Mouse (Mus musculus): ENCODE data around the gene Ovgp1. TPM values are rescaled to one million over a fixed set of nuclear protein-coding genes. Genes with fewer than 3 reads are reported as not detected.

The Ovgp1 gene
- polyA plus RNA-seq, 1 experiment from 2014 or later: 1.9 TPM

- Histone ChIP-seq H3K36me3 (ENCODE audit: control insufficient read depth, insufficient read depth, low read length) (peaks cover 4% of the 10 kb centered on the region; the same call in 1 of the 2 replicates), H3K9me3 (replicated peaks; ENCODE audit: control insufficient read depth, low read length) (no peaks in the 10 kb centered on the region), H3K9ac (ENCODE audit: low read length) (no peak overlapping the region), H3K4me3 (ENCODE audit: low read depth, low read length) (no peak overlapping the region), H3K27ac (ENCODE audit: low read depth, low read length) (no peak overlapping the region), H3K4me2 (ENCODE audit: low read length) (no peak overlapping the region), H3K4me1 (ENCODE audit: control insufficient read depth, insufficient read depth, low read length) (no peaks in the 10 kb centered on the region), H3K27me3 (replicated peaks; ENCODE audit: control insufficient read depth, insufficient read depth, low read length) (no peaks in the 10 kb centered on the region)
- WGBS: 76% methylated on average over 5 of the region's 5 CpGs
- DNase-seq (ENCODE audit: low spot score) (peak; percentile 7), ATAC-seq (no peak)
These were observed 38.5 kb upstream of the Ovgp1 start for GRCm38 (mm10) chr3:105935033-105935432.

GRCm38 (mm10) chr3:105936111-105936510 lies 37.4 kb upstream of the Ovgp1 start:
- H3K36me3 ChIP-seq (ENCODE audit: control insufficient read depth, insufficient read depth, low read length): peaks cover 10% of the 10 kb centered on the region
- 94% methylated on average over 4 of the region's 4 CpGs for WGBS
- no peaks in the 10 kb centered on the region for H3K9me3 ChIP-seq (replicated peaks; ENCODE audit: control insufficient read depth, low read length)
- no peak overlapping the region for H3K27ac ChIP-seq (ENCODE audit: low read depth, low read length)
- no peak overlapping the region for H3K9ac ChIP-seq (ENCODE audit: low read length)
- ATAC-seq (no peak), DNase-seq (ENCODE audit: low spot score) (no peak)
- H3K4me2 ChIP-seq (ENCODE audit: low read length): no peak overlapping the region
- H3K27me3 ChIP-seq (replicated peaks; ENCODE audit: control insufficient read depth, insufficient read depth, low read length): no peaks in the 10 kb centered on the region
- no peaks in the 10 kb centered on the region for H3K4me1 ChIP-seq (ENCODE audit: control insufficient read depth, insufficient read depth, low read length)
- H3K4me3 ChIP-seq (ENCODE audit: low read depth, low read length): no peak overlapping the region

- H3K9ac ChIP-seq (ENCODE audit: low read length): no peak overlapping the region
- no peaks in the 10 kb centered on the region for H3K9me3 ChIP-seq (replicated peaks; ENCODE audit: control insufficient read depth, low read length)
- ATAC-seq: no peak
- no peak overlapping the region for H3K4me2 ChIP-seq (ENCODE audit: low read length)
- H3K4me1 ChIP-seq (ENCODE audit: control insufficient read depth, insufficient read depth, low read length): no peaks in the 10 kb centered on the region
- peaks cover 76% of the 10 kb centered on the region for H3K36me3 ChIP-seq (ENCODE audit: control insufficient read depth, insufficient read depth, low read length)
- H3K4me3 ChIP-seq (ENCODE audit: low read depth, low read length): no peak overlapping the region
- 95% methylated on average over 7 of the region's 7 CpGs for WGBS
- no peak overlapping the region for H3K27ac ChIP-seq (ENCODE audit: low read depth, low read length)
- no peak for DNase-seq (ENCODE audit: low spot score)
- no peaks in the 10 kb centered on the region for H3K27me3 ChIP-seq (replicated peaks; ENCODE audit: control insufficient read depth, insufficient read depth, low read length)
These were observed 22.2 kb upstream of the Ovgp1 start for GRCm38 (mm10) chr3:105951348-105951747.

- no peak overlapping the region for H3K27ac ChIP-seq (ENCODE audit: low read depth, low read length)
- WGBS: 95% methylated on average over 1 of the region's 1 CpGs
- H3K4me2 ChIP-seq (ENCODE audit: low read length): peak overlapping the region; percentile 64
- no peak overlapping the region for H3K4me3 ChIP-seq (ENCODE audit: low read depth, low read length)
- H3K4me1 ChIP-seq (ENCODE audit: control insufficient read depth, insufficient read depth, low read length): peaks cover 17% of the 10 kb centered on the region
- H3K36me3 ChIP-seq (ENCODE audit: control insufficient read depth, insufficient read depth, low read length): peaks cover 40% of the 10 kb centered on the region
- H3K27me3 ChIP-seq (replicated peaks; ENCODE audit: control insufficient read depth, insufficient read depth, low read length): no peaks in the 10 kb centered on the region
- no peak overlapping the region for H3K9ac ChIP-seq (ENCODE audit: low read length)
- DNase-seq (ENCODE audit: low spot score) (no peak), ATAC-seq (no peak)
- no peaks in the 10 kb centered on the region for H3K9me3 ChIP-seq (replicated peaks; ENCODE audit: control insufficient read depth, low read length)
These were observed 16.3 kb upstream of the Ovgp1 start for GRCm38 (mm10) chr3:105957235-105957634.

GRCm38 (mm10) chr3:105958204-105958603 lies 15.3 kb upstream of the Ovgp1 start:
- 43% methylated on average over 5 of the region's 5 CpGs for WGBS
- Histone ChIP-seq H3K36me3 (ENCODE audit: control insufficient read depth, insufficient read depth, low read length) (peaks cover 40% of the 10 kb centered on the region), H3K4me1 (ENCODE audit: control insufficient read depth, insufficient read depth, low read length) (peaks cover 17% of the 10 kb centered on the region), H3K4me3 (ENCODE audit: low read depth, low read length) (peak overlapping the region; percentile 78), H3K4me2 (ENCODE audit: low read length) (peak overlapping the region; percentile 64), H3K27ac (ENCODE audit: low read depth, low read length) (no peak overlapping the region), H3K9ac (ENCODE audit: low read length) (peak overlapping the region; percentile 91), H3K27me3 (replicated peaks; ENCODE audit: control insufficient read depth, insufficient read depth, low read length) (no peaks in the 10 kb centered on the region), H3K9me3 (replicated peaks; ENCODE audit: control insufficient read depth, low read length) (no peaks in the 10 kb centered on the region)
- DNase-seq (ENCODE audit: low spot score) (no peak), ATAC-seq (no peak)

- no peaks in the 10 kb centered on the region for H3K27me3 ChIP-seq (replicated peaks; ENCODE audit: control insufficient read depth, insufficient read depth, low read length)
- H3K4me3 ChIP-seq (ENCODE audit: low read depth, low read length): peak within 1 kb of the TSS; percentile 78
- peak within 1 kb of the TSS; percentile 69 for H3K4me2 ChIP-seq (ENCODE audit: low read length)
- H3K27ac ChIP-seq (ENCODE audit: low read depth, low read length): peak within 1 kb of the TSS; percentile 75
- ATAC-seq (peak; percentile 98), DNase-seq (ENCODE audit: low spot score) (peak; percentile 100)
- H3K9me3 ChIP-seq (replicated peaks; ENCODE audit: control insufficient read depth, low read length): no peaks in the 10 kb centered on the region
- peaks cover 44% of the 10 kb centered on the region for H3K36me3 ChIP-seq (ENCODE audit: control insufficient read depth, insufficient read depth, low read length)
- WGBS: under 1% methylated on average over 51 of the region's 52 CpGs
- peaks cover 17% of the 10 kb centered on the region for H3K4me1 ChIP-seq (ENCODE audit: control insufficient read depth, insufficient read depth, low read length)
- peak within 1 kb of the TSS; percentile 92 for H3K9ac ChIP-seq (ENCODE audit: low read length)
These were observed 14.4 kb upstream of the Ovgp1 start, which contains the start of gene Wdr77 for GRCm38 (mm10) chr3:105958974-105959580. Gene Wdr77 (plus strand): TSS chr3:105959369.

- peak; percentile 71 for ATAC-seq
- Histone ChIP-seq H3K4me3 (ENCODE audit: low read depth, low read length) (peak overlapping the region; percentile 78), H3K4me1 (ENCODE audit: control insufficient read depth, insufficient read depth, low read length) (peaks cover 17% of the 10 kb centered on the region), H3K4me2 (ENCODE audit: low read length) (peak overlapping the region; percentile 69), H3K27ac (ENCODE audit: low read depth, low read length) (peak overlapping the region; percentile 49; the same call in 1 of the 2 replicates), H3K9me3 (replicated peaks; ENCODE audit: control insufficient read depth, low read length) (no peaks in the 10 kb centered on the region), H3K27me3 (replicated peaks; ENCODE audit: control insufficient read depth, insufficient read depth, low read length) (no peaks in the 10 kb centered on the region), H3K9ac (ENCODE audit: low read length) (peak overlapping the region; percentile 92), H3K36me3 (ENCODE audit: control insufficient read depth, insufficient read depth, low read length) (peaks cover 46% of the 10 kb centered on the region)
- peak; percentile 47 for DNase-seq (ENCODE audit: low spot score)
- under 1% methylated on average over 26 of the region's 26 CpGs for WGBS
These were observed 13.9 kb upstream of the Ovgp1 start for GRCm38 (mm10) chr3:105959585-105959984.

GRCm38 (mm10) chr3:105959999-105960398 lies 13.5 kb upstream of the Ovgp1 start, which contains the start of gene Atp5f1:
Gene Atp5f1 (minus strand): TSS chr3:105960099.
- Histone ChIP-seq H3K4me2 (ENCODE audit: low read length) (peak within 1 kb of the TSS; percentile 69), H3K27me3 (replicated peaks; ENCODE audit: control insufficient read depth, insufficient read depth, low read length) (no peaks in the 10 kb centered on the region), H3K36me3 (ENCODE audit: control insufficient read depth, insufficient read depth, low read length) (peaks cover 46% of the 10 kb centered on the region), H3K4me1 (ENCODE audit: control insufficient read depth, insufficient read depth, low read length) (peaks cover 17% of the 10 kb centered on the region), H3K27ac (ENCODE audit: low read depth, low read length) (peak within 1 kb of the TSS; percentile 75), H3K9ac (ENCODE audit: low read length) (peak within 1 kb of the TSS; percentile 92), H3K4me3 (ENCODE audit: low read depth, low read length) (peak within 1 kb of the TSS; percentile 78), H3K9me3 (replicated peaks; ENCODE audit: control insufficient read depth, low read length) (no peaks in the 10 kb centered on the region)
- ATAC-seq: no peak
- no peak for DNase-seq (ENCODE audit: low spot score)
- 6% methylated on average over 6 of the region's 6 CpGs for WGBS

- peaks cover 17% of the 10 kb centered on the region for H3K4me1 ChIP-seq (ENCODE audit: control insufficient read depth, insufficient read depth, low read length)
- WGBS: 95% methylated on average over 2 of the region's 2 CpGs
- no peak overlapping the region for H3K9ac ChIP-seq (ENCODE audit: low read length)
- H3K27me3 ChIP-seq (replicated peaks; ENCODE audit: control insufficient read depth, insufficient read depth, low read length): no peaks in the 10 kb centered on the region
- H3K36me3 ChIP-seq (ENCODE audit: control insufficient read depth, insufficient read depth, low read length): peaks cover 50% of the 10 kb centered on the region
- H3K4me2 ChIP-seq (ENCODE audit: low read length): peak overlapping the region; percentile 69
- no peak overlapping the region for H3K27ac ChIP-seq (ENCODE audit: low read depth, low read length)
- no peaks in the 10 kb centered on the region for H3K9me3 ChIP-seq (replicated peaks; ENCODE audit: control insufficient read depth, low read length)
- ATAC-seq: no peak
- no peak for DNase-seq (ENCODE audit: low spot score)
- peak overlapping the region; percentile 78; the same call in 1 of the 2 replicates for H3K4me3 ChIP-seq (ENCODE audit: low read depth, low read length)
These were observed 12.8 kb upstream of the Ovgp1 start for GRCm38 (mm10) chr3:105960700-105961099.
